Mouse (Mus musculus) small intestine, adult 2 months (tissue): Measurements from ENCODE around the gene Cntnap1. TPM values are rescaled to one million over a fixed set of nuclear protein-coding genes. Genes with fewer than 3 reads are reported as not detected.

Experiments
- H3K27ac ChIP-seq: fragments of 200-500 bp; 2 replicates; pipeline ENCODE4 v1.5.1; 2012; ENCODE audit warnings: low read depth, low read length, control low read depth, inconsistent platforms; ENCODE audit not compliant: insufficient read depth
- H3K27me3 ChIP-seq: fragments of 200-500 bp; 2 replicates; pipeline ENCODE4 v1.6.1; 2012; ENCODE audit warnings: mild to moderate bottlenecking, moderate library complexity, low read length, inconsistent platforms; ENCODE audit not compliant: control insufficient read depth, insufficient read depth
- H3K36me3 ChIP-seq: fragments of 200-500 bp; 2 replicates; pipeline ENCODE4 v1.6.1; 2012; ENCODE audit warnings: mild to moderate bottlenecking, low read length, control low read depth, inconsistent platforms; ENCODE audit not compliant: control insufficient read depth, insufficient read depth
- H3K4me1 ChIP-seq: fragments of 200-500 bp; 2 replicates; pipeline ENCODE4 v1.6.1; 2012; ENCODE audit warnings: low read length, inconsistent platforms, mixed read lengths; ENCODE audit not compliant: control insufficient read depth, insufficient read depth, insufficient read length
- H3K4me3 ChIP-seq: fragments of 200-500 bp; 2 replicates; pipeline ENCODE4 v1.5.1; 2012; ENCODE audit warnings: low read depth, mild to moderate bottlenecking, control low read depth, inconsistent platforms, low read length, moderate library complexity
- CTCF ChIP-seq: fragments of 200-500 bp; IDR thresholded peaks from 2 replicates; pipeline ENCODE4 v1.5.1; 2012; ENCODE audit warnings: low read depth, mild to moderate bottlenecking, control low read depth, inconsistent platforms, low read length, moderate library complexity, mixed read lengths; ENCODE audit not compliant: insufficient replicate concordance, insufficient read length; ENCODE audit errors: extremely low read depth
- POLR2A ChIP-seq: fragments of 200-500 bp; IDR thresholded peaks from 2 replicates; pipeline ENCODE4 v1.6.1; 2012; ENCODE audit warnings: low read depth, mild to moderate bottlenecking, control low read depth, inconsistent platforms, low read length, moderate library complexity
- WGBS: fragments of 180-500 bp; shearing (Covaris S2); methylation state at CpG from one replicate; pipeline ENCODE4 v1.1.7; 2018; 5-methylcytosine and 5-hydroxymethylcytosine counted together
- polyA plus RNA-seq: library from polyadenylated mRNA; depleted of rRNA; stranded (reverse); fragments of >200 nt; gene quantifications from 2 replicates; pipeline ENCODE4 v1.2.3, GENCODE M21; 2012

Gene Cntnap1
- polyA plus RNA-seq, 1 experiment = 2.8 TPM

DNA sequence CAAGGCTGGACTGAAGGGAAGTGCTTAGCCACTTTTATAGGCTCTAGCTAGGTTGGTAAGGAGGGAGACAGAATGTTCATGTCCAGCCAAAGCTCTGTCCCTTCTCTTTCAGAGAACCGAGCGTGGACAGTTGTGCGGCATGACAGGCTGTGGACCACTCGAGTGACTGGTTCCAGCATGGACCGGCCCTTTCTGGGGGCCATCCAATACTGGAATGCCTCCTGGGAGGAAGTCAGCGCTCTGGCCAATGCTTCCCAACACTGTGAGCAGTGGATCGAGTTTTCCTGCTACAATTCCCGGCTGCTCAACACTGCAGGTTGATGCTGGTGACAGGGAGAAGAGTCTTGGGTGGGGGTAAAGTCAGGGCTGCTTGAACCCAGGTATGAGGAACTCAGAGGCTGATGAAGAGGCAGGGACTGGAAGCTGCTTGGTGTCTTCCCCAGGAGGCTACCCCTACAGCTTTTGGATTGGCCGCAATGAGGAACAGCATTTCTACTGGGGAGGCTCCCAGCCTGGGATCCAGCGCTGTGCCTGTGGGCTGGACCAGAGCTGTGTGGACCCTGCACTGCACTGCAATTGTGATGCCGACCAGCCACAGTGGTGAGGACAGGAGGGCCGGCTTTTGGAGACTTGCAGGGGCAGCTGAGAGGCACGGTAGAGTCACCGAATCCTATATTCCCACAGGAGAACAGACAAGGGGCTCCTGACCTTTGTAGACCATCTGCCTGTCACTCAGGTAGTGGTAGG lies 12.6 kb downstream of the Cntnap1 start:
- no peak overlapping the region for H3K4me3 ChIP-seq
- no peaks in the 10 kb centered on the region; the same call in 1 of the 2 replicates for H3K4me1 ChIP-seq
- 79% methylated on average over 14 of the region's 14 CpGs for WGBS
- no peak for TF ChIP-seq CTCF
- TF ChIP-seq POLR2A = no peak
- H3K27me3 ChIP-seq = no peaks in the 10 kb centered on the region
- H3K27ac ChIP-seq = no peak overlapping the region
- H3K36me3 ChIP-seq = peaks cover 1% of the 10 kb centered on the region; the same call in 1 of the 2 replicates

GRCm38 (mm10) chr11:101184984-101185383 lies 14.7 kb downstream of the Cntnap1 start:
- no peak for TF ChIP-seq POLR2A
- TF ChIP-seq CTCF = no peak
- Histone ChIP-seq H3K27me3 (no peaks in the 10 kb centered on the region), H3K27ac (no peak overlapping the region), H3K4me1 (no peaks in the 10 kb centered on the region; the same call in 1 of the 2 replicates), H3K36me3 (peaks cover 3% of the 10 kb centered on the region; the same call in 1 of the 2 replicates), H3K4me3 (no peak overlapping the region)
- 91% methylated on average over 12 of the region's 12 CpGs for WGBS

DNA sequence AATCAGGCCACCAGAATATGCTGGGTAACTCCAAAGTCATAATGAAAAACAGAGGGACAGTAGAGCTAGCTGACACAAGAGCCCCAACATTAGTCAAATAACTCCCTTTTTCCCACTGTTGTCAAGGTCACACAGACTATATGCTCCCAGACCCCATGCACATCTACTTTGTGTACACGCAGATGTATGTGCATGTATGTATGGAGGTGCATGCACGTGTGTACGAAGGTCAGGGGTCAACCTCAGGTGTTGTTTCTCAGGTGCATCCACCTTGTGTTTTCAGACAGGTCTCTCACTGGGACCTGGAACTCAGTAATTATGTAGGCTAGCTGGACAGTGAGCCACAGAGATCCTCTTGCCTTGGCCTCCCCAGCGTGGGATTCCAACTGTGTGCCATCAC lies 15.1 kb downstream of the Cntnap1 start:
- H3K27me3 ChIP-seq = no peaks in the 10 kb centered on the region
- peaks cover 3% of the 10 kb centered on the region; the same call in 1 of the 2 replicates for H3K36me3 ChIP-seq
- no peak overlapping the region for H3K4me3 ChIP-seq
- 89% methylated on average over 4 of the region's 4 CpGs for WGBS
- no peak overlapping the region for H3K27ac ChIP-seq
- H3K4me1 ChIP-seq = no peaks in the 10 kb centered on the region; the same call in 1 of the 2 replicates
- TF ChIP-seq POLR2A (no peak), CTCF (no peak)

DNA sequence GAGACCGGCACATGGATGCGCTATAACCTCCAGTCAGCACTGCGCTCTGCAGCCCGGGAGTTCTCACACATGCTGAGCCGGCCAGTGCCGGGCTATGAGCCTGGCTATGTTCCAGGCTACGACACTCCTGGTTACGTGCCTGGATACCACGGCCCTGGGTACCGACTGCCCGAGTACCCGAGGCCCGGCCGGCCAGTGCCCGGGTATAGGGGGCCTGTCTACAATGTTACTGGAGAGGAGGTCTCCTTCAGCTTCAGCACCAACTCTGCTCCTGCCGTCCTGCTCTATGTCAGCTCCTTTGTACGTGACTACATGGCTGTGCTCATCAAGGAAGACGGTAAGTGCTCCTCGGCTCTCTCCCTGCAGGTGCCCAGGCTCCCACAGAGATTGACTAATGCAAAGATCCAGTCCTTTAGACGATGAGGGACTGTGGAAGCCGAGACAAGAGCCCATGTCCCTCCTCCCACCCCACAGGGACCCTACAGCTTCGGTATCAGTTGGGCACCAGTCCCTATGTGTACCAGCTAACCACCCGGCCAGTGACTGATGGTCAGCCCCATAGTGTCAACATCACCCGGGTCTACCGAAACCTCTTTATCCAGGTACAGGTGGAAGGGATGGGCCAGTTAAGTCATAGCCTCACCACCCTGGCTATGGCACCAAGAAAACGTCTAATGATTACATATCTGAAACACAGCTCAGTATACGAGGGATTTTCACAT lies 16.4 kb downstream of the Cntnap1 start:
- Histone ChIP-seq H3K4me3 (no peak overlapping the region), H3K36me3 (peaks cover 3% of the 10 kb centered on the region; the same call in 1 of the 2 replicates), H3K27ac (no peak overlapping the region), H3K4me1 (no peaks in the 10 kb centered on the region), H3K27me3 (no peaks in the 10 kb centered on the region)
- TF ChIP-seq POLR2A = no peak
- no peak for TF ChIP-seq CTCF
- 84% methylated on average over 27 of the region's 27 CpGs for WGBS

DNA sequence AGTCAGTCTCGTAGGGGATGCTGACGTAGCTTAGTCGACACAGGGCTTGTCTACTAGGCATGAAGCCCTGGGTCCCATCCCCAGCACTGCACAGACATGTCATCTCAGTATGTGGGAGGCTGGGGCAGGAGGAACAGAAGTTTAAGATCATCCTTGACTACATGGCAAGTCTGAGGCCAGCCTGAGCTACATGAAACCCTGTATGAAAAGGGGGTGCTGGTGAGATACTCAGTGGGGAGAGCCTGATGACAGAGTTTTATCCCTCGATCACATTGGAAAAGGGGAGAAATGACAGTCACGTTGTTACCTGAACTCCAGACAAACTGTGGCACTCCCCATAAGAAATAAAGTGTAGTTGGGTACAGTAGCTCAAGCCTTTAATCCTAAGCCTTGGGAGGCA lies 17.2 kb downstream of the Cntnap1 start:
- WGBS = 91% methylated on average over 5 of the region's 5 CpGs
- Histone ChIP-seq H3K27me3 (no peaks in the 10 kb centered on the region), H3K36me3 (peaks cover 6% of the 10 kb centered on the region; the same call in 1 of the 2 replicates), H3K27ac (no peak overlapping the region), H3K4me1 (no peaks in the 10 kb centered on the region), H3K4me3 (no peak overlapping the region)
- TF ChIP-seq POLR2A (no peak), CTCF (no peak)

DNA sequence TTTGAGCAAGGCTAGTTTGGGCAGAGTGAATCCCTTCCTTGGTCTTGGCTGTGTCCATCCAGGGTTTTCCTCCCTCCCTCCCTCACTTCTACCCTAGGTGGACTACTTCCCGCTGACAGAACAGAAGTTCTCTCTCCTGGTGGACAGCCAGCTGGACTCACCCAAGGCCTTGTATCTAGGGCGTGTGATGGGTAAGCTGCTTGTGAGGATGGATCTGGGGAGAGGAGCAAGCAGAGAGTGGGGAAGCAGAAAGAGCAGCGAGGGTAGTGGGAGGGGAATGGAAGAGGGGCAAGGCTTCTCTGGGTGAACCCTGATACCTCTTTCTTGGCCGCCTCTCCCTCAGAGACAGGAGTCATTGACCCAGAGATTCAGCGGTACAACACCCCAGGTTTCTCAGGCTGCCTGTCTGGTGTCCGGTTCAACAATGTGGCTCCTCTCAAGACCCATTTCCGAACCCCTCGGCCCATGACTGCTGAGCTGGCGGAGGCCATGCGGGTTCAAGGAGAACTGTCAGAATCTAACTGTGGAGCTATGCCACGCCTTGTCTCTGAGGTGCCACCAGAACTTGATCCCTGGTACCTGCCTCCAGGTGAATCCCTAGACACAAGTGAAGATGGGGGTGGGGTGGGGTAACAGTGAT lies 18.0 kb downstream of the Cntnap1 start:
- H3K36me3 ChIP-seq = peaks cover 10% of the 10 kb centered on the region; the same call in 1 of the 2 replicates
- H3K4me1 ChIP-seq = no peaks in the 10 kb centered on the region
- TF ChIP-seq POLR2A (no peak), CTCF (no peak)
- no peak overlapping the region for H3K4me3 ChIP-seq
- WGBS = 85% methylated on average over 11 of the region's 11 CpGs
- H3K27ac ChIP-seq = no peak overlapping the region; the same call in 1 of the 2 replicates
- H3K27me3 ChIP-seq = no peaks in the 10 kb centered on the region
